Mouse (Mus musculus) small intestine, adult 2 months (tissue): ENCODE measurements around the gene Sarnp. TPM values are rescaled to one million over a fixed set of nuclear protein-coding genes. Genes with fewer than 3 reads are reported as not detected.

Experiments
- H3K27ac ChIP-seq: fragments of 200-500 bp; 2 replicates; pipeline ENCODE4 v1.5.1; 2012; ENCODE audit warnings: low read depth, low read length, control low read depth, inconsistent platforms; ENCODE audit not compliant: insufficient read depth
- H3K27me3 ChIP-seq: fragments of 200-500 bp; 2 replicates; pipeline ENCODE4 v1.6.1; 2012; ENCODE audit warnings: mild to moderate bottlenecking, moderate library complexity, low read length, inconsistent platforms; ENCODE audit not compliant: control insufficient read depth, insufficient read depth
- H3K36me3 ChIP-seq: fragments of 200-500 bp; 2 replicates; pipeline ENCODE4 v1.6.1; 2012; ENCODE audit warnings: mild to moderate bottlenecking, low read length, control low read depth, inconsistent platforms; ENCODE audit not compliant: control insufficient read depth, insufficient read depth
- H3K4me1 ChIP-seq: fragments of 200-500 bp; 2 replicates; pipeline ENCODE4 v1.6.1; 2012; ENCODE audit warnings: low read length, inconsistent platforms, mixed read lengths; ENCODE audit not compliant: control insufficient read depth, insufficient read depth, insufficient read length
- H3K4me3 ChIP-seq: fragments of 200-500 bp; 2 replicates; pipeline ENCODE4 v1.5.1; 2012; ENCODE audit warnings: low read depth, mild to moderate bottlenecking, control low read depth, inconsistent platforms, low read length, moderate library complexity
- CTCF ChIP-seq: fragments of 200-500 bp; IDR thresholded peaks from 2 replicates; pipeline ENCODE4 v1.5.1; 2012; ENCODE audit warnings: low read depth, mild to moderate bottlenecking, control low read depth, inconsistent platforms, low read length, moderate library complexity, mixed read lengths; ENCODE audit not compliant: insufficient replicate concordance, insufficient read length; ENCODE audit errors: extremely low read depth
- POLR2A ChIP-seq: fragments of 200-500 bp; IDR thresholded peaks from 2 replicates; pipeline ENCODE4 v1.6.1; 2012; ENCODE audit warnings: low read depth, mild to moderate bottlenecking, control low read depth, inconsistent platforms, low read length, moderate library complexity
- WGBS: fragments of 180-500 bp; shearing (Covaris S2); methylation state at CpG from one replicate; pipeline ENCODE4 v1.1.7; 2018; 5-methylcytosine and 5-hydroxymethylcytosine counted together
- polyA plus RNA-seq: library from polyadenylated mRNA; depleted of rRNA; stranded (reverse); fragments of >200 nt; gene quantifications from 2 replicates; pipeline ENCODE4 v1.2.3, GENCODE M21; 2012

Sarnp gene
- polyA plus RNA-seq, 1 experiment, result 0.89 TPM

DNA sequence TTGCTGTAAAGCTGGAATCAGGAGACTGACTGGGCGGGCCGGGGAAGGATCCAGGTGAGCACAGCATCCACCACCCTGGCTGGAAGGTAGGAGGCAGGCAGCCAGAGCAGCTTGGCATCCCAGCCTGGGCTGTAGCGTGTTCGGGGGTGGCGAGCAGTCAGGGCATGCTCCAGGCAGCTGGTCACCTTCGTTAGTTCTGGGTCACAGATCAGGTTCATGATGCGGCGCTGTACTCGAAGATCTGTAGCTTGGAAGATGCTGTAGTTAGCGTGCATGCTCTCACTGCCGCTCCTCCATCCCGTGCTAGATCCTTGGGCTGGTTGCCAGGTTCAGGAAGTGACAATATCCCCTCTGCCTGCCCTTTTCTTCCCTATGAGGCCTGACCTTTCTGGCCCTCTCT, 96.6 kb downstream of the Sarnp start:
- 88% methylated on average over 12 of the region's 12 CpGs for WGBS
- peaks cover 28% of the 10 kb centered on the region for H3K36me3 ChIP-seq
- H3K27me3 ChIP-seq, result no peaks in the 10 kb centered on the region; the same call in 1 of the 2 replicates

DNA sequence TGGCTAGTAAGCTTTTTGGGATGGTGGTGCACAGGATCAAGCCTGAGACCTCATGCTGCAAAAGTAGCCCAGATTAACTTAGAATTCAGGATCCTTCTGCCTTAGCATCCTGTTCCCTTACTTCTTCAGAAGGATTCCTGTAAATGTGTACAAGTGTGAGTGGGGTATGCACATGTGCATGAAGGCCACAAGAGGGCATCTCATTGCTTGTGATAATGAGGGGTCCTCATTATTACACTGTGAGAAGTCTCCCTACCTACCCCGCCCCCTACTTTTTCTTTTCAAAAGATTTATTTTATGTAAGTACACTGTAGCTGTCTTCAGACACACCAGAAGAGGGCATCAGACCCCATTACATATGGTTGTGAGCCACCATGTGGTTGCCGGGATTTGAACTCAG, 98.4 kb downstream of the Sarnp start:
- 97% methylated on average over 2 of the region's 2 CpGs for WGBS
- Histone ChIP-seq H3K36me3 (peaks cover 28% of the 10 kb centered on the region), H3K4me1 (peaks cover 15% of the 10 kb centered on the region), H3K4me3 (no peak overlapping the region), H3K27ac (no peak overlapping the region), H3K27me3 (no peaks in the 10 kb centered on the region)
- TF ChIP-seq POLR2A (no peak), CTCF (no peak)

More for the DNA sequence above, 96.6 kb downstream of the Sarnp start:
- TF ChIP-seq POLR2A (no peak), CTCF (no peak)
- Histone ChIP-seq H3K27ac (no peak overlapping the region), H3K4me1 (peaks cover 7% of the 10 kb centered on the region), H3K4me3 (no peak overlapping the region)

DNA sequence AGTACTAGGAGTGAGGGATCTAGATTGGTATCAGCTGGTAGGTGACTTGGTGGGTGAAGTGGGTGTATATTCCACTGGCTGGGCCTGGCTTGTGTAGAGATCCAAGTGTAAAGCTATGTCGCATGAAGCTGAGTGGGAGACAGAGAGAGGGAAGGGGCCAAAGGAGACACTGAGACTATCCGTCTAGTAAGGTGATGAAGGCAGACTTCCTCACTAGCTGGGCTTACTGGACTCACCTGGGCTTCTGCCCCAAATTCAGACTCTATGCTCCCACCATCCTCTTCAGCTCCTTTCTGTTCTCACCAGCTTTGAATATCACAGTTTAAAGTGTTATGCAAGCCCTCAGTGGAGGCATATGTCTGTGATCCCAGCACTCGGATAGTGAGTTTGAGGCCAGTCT, 99.5 kb downstream of the Sarnp start:
- H3K36me3 ChIP-seq, result peaks cover 28% of the 10 kb centered on the region
- TF ChIP-seq POLR2A, result no peak
- TF ChIP-seq CTCF, result no peak
- no peak overlapping the region for H3K27ac ChIP-seq
- H3K4me3 ChIP-seq, result no peak overlapping the region
- WGBS, result 91% methylated on average over 3 of the region's 3 CpGs
- H3K4me1 ChIP-seq, result peaks cover 19% of the 10 kb centered on the region
- no peaks in the 10 kb centered on the region for H3K27me3 ChIP-seq

DNA sequence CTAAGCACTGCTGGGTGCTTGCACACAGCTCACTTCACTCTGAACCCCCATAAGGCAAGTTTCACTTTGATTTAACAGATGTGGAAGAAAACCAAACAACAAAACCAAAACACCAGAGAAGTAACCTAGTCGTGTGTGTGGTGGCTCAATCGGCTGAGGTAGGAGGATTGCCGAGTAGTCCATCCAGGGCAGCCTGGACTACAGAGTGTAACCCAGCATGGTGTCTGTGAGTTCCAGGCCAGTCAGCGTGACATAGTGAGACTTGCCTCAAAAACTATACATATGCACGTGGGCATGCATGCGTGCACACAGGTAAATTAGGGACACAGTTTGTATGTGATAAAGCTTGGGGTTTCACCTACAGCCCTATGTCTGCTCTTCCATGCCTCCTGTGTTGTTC, 100.3 kb downstream of the Sarnp start:
- TF ChIP-seq CTCF, result no peak
- Histone ChIP-seq H3K4me3 (no peak overlapping the region), H3K36me3 (peaks cover 25% of the 10 kb centered on the region), H3K27ac (no peak overlapping the region), H3K27me3 (no peaks in the 10 kb centered on the region), H3K4me1 (peaks cover 25% of the 10 kb centered on the region)
- 88% methylated on average over 6 of the region's 6 CpGs for WGBS

DNA sequence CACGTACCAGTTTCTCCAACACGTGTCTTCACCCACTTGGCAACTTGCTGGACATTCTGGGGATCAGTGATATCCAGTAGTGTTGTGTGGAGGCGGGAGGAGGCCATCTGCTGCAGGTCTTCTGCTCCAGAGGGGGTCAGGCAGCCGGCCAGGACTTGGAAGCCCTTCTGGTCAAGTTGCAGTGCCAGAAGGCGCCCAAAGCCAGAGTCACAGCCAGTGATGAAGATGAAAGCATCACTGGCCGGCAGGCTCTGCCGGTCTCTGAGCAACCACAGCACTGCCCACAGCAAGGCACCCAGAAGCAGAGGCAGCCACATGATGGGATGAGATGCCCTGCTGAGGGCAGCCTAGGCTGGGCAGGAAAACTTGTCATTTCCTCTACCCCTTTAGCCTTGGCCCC, 101.1 kb downstream of the Sarnp start:
- no peaks in the 10 kb centered on the region for H3K27me3 ChIP-seq
- H3K27ac ChIP-seq, result peak overlapping the region; percentile 70
- no peak overlapping the region for H3K4me3 ChIP-seq
- TF ChIP-seq POLR2A (no peak), CTCF (no peak)
- H3K4me1 ChIP-seq, result peaks cover 27% of the 10 kb centered on the region
- peaks cover 23% of the 10 kb centered on the region for H3K36me3 ChIP-seq
- 62% methylated on average over 7 of the region's 7 CpGs for WGBS

DNA sequence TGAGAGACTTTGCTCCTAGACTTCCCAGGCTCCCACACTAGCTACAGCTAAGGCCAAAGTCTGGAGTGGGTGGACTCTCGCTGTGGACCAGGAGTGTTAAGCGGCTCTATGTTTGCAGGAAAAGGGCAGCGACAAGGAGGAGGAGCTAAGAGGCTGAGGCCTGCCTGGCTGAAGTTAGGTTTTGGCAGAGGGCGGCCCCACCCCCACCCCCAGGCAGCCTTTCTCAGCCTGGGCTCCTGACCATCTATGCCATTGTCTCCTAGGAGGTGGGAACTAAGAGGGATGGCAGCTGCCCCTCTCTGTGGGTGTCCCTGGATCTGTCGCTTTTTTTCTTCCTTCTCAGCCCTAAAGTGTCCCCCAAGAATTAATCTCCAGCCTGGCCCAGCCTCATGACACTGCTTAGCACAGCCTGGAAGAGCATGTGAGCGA, 102.1 kb downstream of the Sarnp start:
- no peaks in the 10 kb centered on the region for H3K27me3 ChIP-seq
- peaks cover 31% of the 10 kb centered on the region for H3K4me1 ChIP-seq
- no peak for TF ChIP-seq CTCF
- no peak for TF ChIP-seq POLR2A
- peaks cover 19% of the 10 kb centered on the region for H3K36me3 ChIP-seq
- H3K27ac ChIP-seq, result peak overlapping the region; percentile 70
- H3K4me3 ChIP-seq, result no peak overlapping the region
- 21% methylated on average over 6 of the region's 6 CpGs for WGBS

DNA sequence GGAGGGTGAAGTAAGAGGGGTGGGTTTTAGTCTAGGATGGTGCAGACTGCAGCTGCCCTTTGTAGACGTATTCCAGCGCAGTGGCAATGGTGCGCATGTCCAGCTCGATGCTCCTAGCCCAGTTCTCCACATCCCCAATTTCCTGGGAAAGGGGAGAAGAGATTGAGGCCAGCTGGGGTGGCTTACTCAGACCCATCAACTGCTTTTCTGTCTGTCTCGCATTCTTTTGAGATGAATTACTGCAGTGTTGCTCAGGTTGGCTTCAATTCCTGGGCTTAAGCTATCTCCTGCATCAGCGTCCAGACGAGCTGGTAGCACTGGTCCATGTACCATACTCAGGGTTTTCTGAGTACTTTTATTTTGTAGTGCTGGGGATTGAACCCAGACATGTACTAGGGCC, 102.8 kb downstream of the Sarnp start:
- Histone ChIP-seq H3K36me3 (peaks cover 16% of the 10 kb centered on the region), H3K27ac (peak overlapping the region; percentile 70; the same call in 1 of the 2 replicates), H3K4me3 (no peak overlapping the region), H3K4me1 (peaks cover 31% of the 10 kb centered on the region), H3K27me3 (no peaks in the 10 kb centered on the region)
- TF ChIP-seq CTCF, result no peak
- no peak for TF ChIP-seq POLR2A
- 84% methylated on average over 7 of the region's 7 CpGs for WGBS
